Mouse (Mus musculus): Measurements from ENCODE around the gene Prr3. TPM values are rescaled to one million over a fixed set of nuclear protein-coding genes. Genes with fewer than 3 reads are reported as not detected.
"Not testable (repeated sequence)": the region's sequence is repeated elsewhere in the genome, so short reads cannot be mapped to it uniquely, and the experiment has no call there.

Gene Prr3
- 14.8 to 25.6 TPM (median 22.1 TPM) in 3 replicates for total RNA-seq (2017)

- peak; percentile 87 for ATAC-seq (replicated peaks; ENCODE audit: insufficient number of reproducible peaks, low FRiP score, low TSS enrichment, poor library complexity, severe bottlenecking)
Observed at GRCm38 (mm10) chr17:35979401-35980362, at the start of gene Prr3, which contains the start of gene Gnl1. Prr3 (minus strand) TSS chr17:35980236. Gnl1 (plus strand) TSS chr17:35979851.

GRCm38 (mm10) chr17:36028879-36029619 is 49.0 kb upstream of the Prr3 start:
- no peak for ATAC-seq (replicated peaks; ENCODE audit: insufficient number of reproducible peaks, low FRiP score, low TSS enrichment, poor library complexity, severe bottlenecking)

GRCm38 (mm10) chr17:36027663-36028062 is 47.6 kb upstream of the Prr3 start:
- no peak for ATAC-seq (replicated peaks; ENCODE audit: insufficient number of reproducible peaks, low FRiP score, low TSS enrichment, poor library complexity, severe bottlenecking)

- ATAC-seq (replicated peaks; ENCODE audit: insufficient number of reproducible peaks, low FRiP score, low TSS enrichment, poor library complexity, severe bottlenecking), result no peak
Observed at GRCm38 (mm10) chr17:36025901-36026300, 45.9 kb upstream of the Prr3 start.

GRCm38 (mm10) chr17:36025197-36025596 is 45.2 kb upstream of the Prr3 start:
- ATAC-seq (replicated peaks; ENCODE audit: insufficient number of reproducible peaks, low FRiP score, low TSS enrichment, poor library complexity, severe bottlenecking), result no peak

GRCm38 (mm10) chr17:36023710-36024654 is 43.9 kb upstream of the Prr3 start:
- peak; percentile 32; the same call in 1 of the 2 replicates for ATAC-seq (replicated peaks; ENCODE audit: insufficient number of reproducible peaks, low FRiP score, low TSS enrichment, poor library complexity, severe bottlenecking)

- ATAC-seq (replicated peaks; ENCODE audit: insufficient number of reproducible peaks, low FRiP score, low TSS enrichment, poor library complexity, severe bottlenecking), result no peak
Observed at GRCm38 (mm10) chr17:36022922-36023321, 42.9 kb upstream of the Prr3 start.

GRCm38 (mm10) chr17:36022098-36022497 is 42.1 kb upstream of the Prr3 start:
- no peak for ATAC-seq (replicated peaks; ENCODE audit: insufficient number of reproducible peaks, low FRiP score, low TSS enrichment, poor library complexity, severe bottlenecking)

GRCm38 (mm10) chr17:36021309-36021708 is 41.3 kb upstream of the Prr3 start:
- ATAC-seq (replicated peaks; ENCODE audit: insufficient number of reproducible peaks, low FRiP score, low TSS enrichment, poor library complexity, severe bottlenecking), result no peak

GRCm38 (mm10) chr17:36020191-36021073 is 40.4 kb upstream of the Prr3 start, which contains the start of gene H2-T24:
H2-T24 (minus strand) TSS chr17:36020560.
- ATAC-seq (replicated peaks; ENCODE audit: insufficient number of reproducible peaks, low FRiP score, low TSS enrichment, poor library complexity, severe bottlenecking), result peak; percentile 93

GRCm38 (mm10) chr17:36019519-36019918 is 39.5 kb upstream of the Prr3 start:
- no peak for ATAC-seq (replicated peaks; ENCODE audit: insufficient number of reproducible peaks, low FRiP score, low TSS enrichment, poor library complexity, severe bottlenecking)

- no peak for ATAC-seq (replicated peaks; ENCODE audit: insufficient number of reproducible peaks, low FRiP score, low TSS enrichment, poor library complexity, severe bottlenecking)
Observed at GRCm38 (mm10) chr17:36018979-36019378, 38.9 kb upstream of the Prr3 start.

- ATAC-seq (replicated peaks; ENCODE audit: insufficient number of reproducible peaks, low FRiP score, low TSS enrichment, poor library complexity, severe bottlenecking), result no peak
Observed at GRCm38 (mm10) chr17:36017046-36017445, 37.0 kb upstream of the Prr3 start.

- ATAC-seq (replicated peaks; ENCODE audit: insufficient number of reproducible peaks, low FRiP score, low TSS enrichment, poor library complexity, severe bottlenecking), result no peak
Observed at GRCm38 (mm10) chr17:36014977-36015376, 34.9 kb upstream of the Prr3 start.

- ATAC-seq (replicated peaks; ENCODE audit: insufficient number of reproducible peaks, low FRiP score, low TSS enrichment, poor library complexity, severe bottlenecking), result not testable (repeated sequence)
Observed at GRCm38 (mm10) chr17:36004409-36004808, 24.4 kb upstream of the Prr3 start.

GRCm38 (mm10) chr17:36003331-36003730 is 23.3 kb upstream of the Prr3 start:
- no peak for ATAC-seq (replicated peaks; ENCODE audit: insufficient number of reproducible peaks, low FRiP score, low TSS enrichment, poor library complexity, severe bottlenecking)

GRCm38 (mm10) chr17:36001966-36002365 is 21.9 kb upstream of the Prr3 start:
- no peak for ATAC-seq (replicated peaks; ENCODE audit: insufficient number of reproducible peaks, low FRiP score, low TSS enrichment, poor library complexity, severe bottlenecking)
